Mouse (Mus musculus): ENCODE data around the gene Gnl2. TPM values are rescaled to one million over a fixed set of nuclear protein-coding genes. Genes with fewer than 3 reads are reported as not detected.

Gene Gnl2
- 88.6 and 91.7 TPM in 2 replicates for polyA plus RNA-seq (2015; fragmentation: Nextera tagmentation; extraction: Ambion mirVana)

GRCm38 (mm10) chr4:125015806-125016635 is at the start of gene Gnl2:
Gene Gnl2, plus strand, starts transcription at chr4:125016585.
- H3K4me2 ChIP-seq = no peak within 1 kb of the TSS
- H3K36me3 ChIP-seq = no peaks in the 10 kb centered on the region
- H3K4me1 ChIP-seq = no peaks in the 10 kb centered on the region
- H3K9me3 ChIP-seq (replicated peaks) = no peaks in the 10 kb centered on the region
- H3K4me3 ChIP-seq (replicated peaks) = no peak within 1 kb of the TSS
- 0 out of 2 replicates have a peak, but pooled peaks cover 6% of the 10 kb centered on the region for H3K27me3 ChIP-seq (replicated peaks)
- no peak for ATAC-seq (ENCODE audit: low FRiP score)
- no peak within 1 kb of the TSS for H3K9ac ChIP-seq (replicated peaks)
- 88% methylated on average over 10 of the region's 10 CpGs for WGBS
- no peak within 1 kb of the TSS for H3K27ac ChIP-seq (replicated peaks)

- no peak overlapping the region for H3K9ac ChIP-seq (replicated peaks)
- 66% methylated on average over 6 of the region's 6 CpGs for WGBS
- H3K27ac ChIP-seq (replicated peaks) = no peak overlapping the region
- H3K4me1 ChIP-seq = peaks cover 10% of the 10 kb centered on the region; the same call in 1 of the 2 replicates
- no peak overlapping the region for H3K4me3 ChIP-seq (replicated peaks)
- no peaks in the 10 kb centered on the region for H3K9me3 ChIP-seq (replicated peaks)
- H3K27me3 ChIP-seq (replicated peaks) = no peaks in the 10 kb centered on the region
- no peak overlapping the region for H3K4me2 ChIP-seq
- no peak for ATAC-seq (ENCODE audit: low FRiP score)
- H3K36me3 ChIP-seq = no peaks in the 10 kb centered on the region
Measured at GRCm38 (mm10) chr4:124968711-124969110, 47.7 kb upstream of the Gnl2 start.

GRCm38 (mm10) chr4:124969219-124969848 is 47.1 kb upstream of the Gnl2 start:
- no peaks in the 10 kb centered on the region for H3K27me3 ChIP-seq (replicated peaks)
- 90% methylated on average over 7 of the region's 7 CpGs for WGBS
- H3K4me1 ChIP-seq = peaks cover 10% of the 10 kb centered on the region; the same call in 1 of the 2 replicates
- no peaks in the 10 kb centered on the region for H3K36me3 ChIP-seq
- no peak overlapping the region for H3K4me3 ChIP-seq (replicated peaks)
- no peak overlapping the region for H3K4me2 ChIP-seq
- no peak overlapping the region for H3K9ac ChIP-seq (replicated peaks)
- H3K27ac ChIP-seq (replicated peaks) = no peak overlapping the region
- ATAC-seq (ENCODE audit: low FRiP score) = no peak
- H3K9me3 ChIP-seq (replicated peaks) = no peaks in the 10 kb centered on the region

- no peak for ATAC-seq (ENCODE audit: low FRiP score)
- Histone ChIP-seq H3K27me3 (replicated peaks) (no peaks in the 10 kb centered on the region), H3K4me1 (peaks cover 7% of the 10 kb centered on the region; the same call in 1 of the 2 replicates), H3K36me3 (no peaks in the 10 kb centered on the region), H3K9me3 (replicated peaks) (no peaks in the 10 kb centered on the region), H3K9ac (replicated peaks) (no peak overlapping the region), H3K4me3 (replicated peaks) (no peak overlapping the region), H3K4me2 (no peak overlapping the region), H3K27ac (replicated peaks) (no peak overlapping the region)
- 79% methylated on average over 11 of the region's 11 CpGs for WGBS
Measured at GRCm38 (mm10) chr4:124970194-124970593, 46.2 kb upstream of the Gnl2 start.

GRCm38 (mm10) chr4:124970677-124971076 is 45.7 kb upstream of the Gnl2 start:
- 29% methylated on average over 5 of the region's 5 CpGs for WGBS
- no peak; the same call in 1 of the 2 replicates for ATAC-seq (ENCODE audit: low FRiP score)
- no peaks in the 10 kb centered on the region for H3K36me3 ChIP-seq
- no peak overlapping the region for H3K9ac ChIP-seq (replicated peaks)
- no peaks in the 10 kb centered on the region for H3K9me3 ChIP-seq (replicated peaks)
- H3K27ac ChIP-seq (replicated peaks) = no peak overlapping the region
- H3K27me3 ChIP-seq (replicated peaks) = no peaks in the 10 kb centered on the region
- H3K4me2 ChIP-seq = no peak overlapping the region
- H3K4me1 ChIP-seq = peaks cover 4% of the 10 kb centered on the region; the same call in 1 of the 2 replicates
- no peak overlapping the region for H3K4me3 ChIP-seq (replicated peaks)

GRCm38 (mm10) chr4:124971094-124971493 is 45.3 kb upstream of the Gnl2 start:
- no peak overlapping the region for H3K27ac ChIP-seq (replicated peaks)
- H3K4me1 ChIP-seq = peaks cover 4% of the 10 kb centered on the region; the same call in 1 of the 2 replicates
- H3K27me3 ChIP-seq (replicated peaks) = no peaks in the 10 kb centered on the region
- H3K9me3 ChIP-seq (replicated peaks) = no peaks in the 10 kb centered on the region
- H3K36me3 ChIP-seq = no peaks in the 10 kb centered on the region
- no peak overlapping the region for H3K9ac ChIP-seq (replicated peaks)
- WGBS = 89% methylated on average over 8 of the region's 8 CpGs
- no peak overlapping the region for H3K4me2 ChIP-seq
- ATAC-seq (ENCODE audit: low FRiP score) = no peak; the same call in 1 of the 2 replicates
- no peak overlapping the region for H3K4me3 ChIP-seq (replicated peaks)

GRCm38 (mm10) chr4:124972316-124972715 is 44.1 kb upstream of the Gnl2 start:
- Histone ChIP-seq H3K4me2 (no peak overlapping the region), H3K27me3 (replicated peaks) (no peaks in the 10 kb centered on the region), H3K4me1 (peaks cover 4% of the 10 kb centered on the region; the same call in 1 of the 2 replicates), H3K9me3 (replicated peaks) (no peaks in the 10 kb centered on the region), H3K36me3 (no peaks in the 10 kb centered on the region), H3K27ac (replicated peaks) (no peak overlapping the region), H3K9ac (replicated peaks) (no peak overlapping the region), H3K4me3 (replicated peaks) (no peak overlapping the region)
- no peak for ATAC-seq (ENCODE audit: low FRiP score)
- 63% methylated on average over 9 of the region's 9 CpGs for WGBS

- no peak overlapping the region for H3K4me3 ChIP-seq (replicated peaks)
- no peak overlapping the region for H3K4me2 ChIP-seq
- H3K36me3 ChIP-seq = no peaks in the 10 kb centered on the region
- WGBS = 89% methylated on average over 2 of the region's 2 CpGs
- no peak overlapping the region for H3K9ac ChIP-seq (replicated peaks)
- no peak for ATAC-seq (ENCODE audit: low FRiP score)
- H3K9me3 ChIP-seq (replicated peaks) = no peaks in the 10 kb centered on the region
- H3K27ac ChIP-seq (replicated peaks) = no peak overlapping the region
- 0 out of 2 replicates have a peak, but pooled peaks cover 4% of the 10 kb centered on the region for H3K27me3 ChIP-seq (replicated peaks)
- peaks cover 4% of the 10 kb centered on the region; the same call in 1 of the 2 replicates for H3K4me1 ChIP-seq
Measured at GRCm38 (mm10) chr4:124973296-124973695, 43.1 kb upstream of the Gnl2 start.

- no peaks in the 10 kb centered on the region for H3K36me3 ChIP-seq
- H3K9me3 ChIP-seq (replicated peaks) = no peaks in the 10 kb centered on the region
- ATAC-seq (ENCODE audit: low FRiP score) = no peak
- no peak overlapping the region for H3K4me2 ChIP-seq
- no peak overlapping the region for H3K9ac ChIP-seq (replicated peaks)
- no peak overlapping the region for H3K4me3 ChIP-seq (replicated peaks)
- no peak overlapping the region for H3K27ac ChIP-seq (replicated peaks)
- peaks cover 22% of the 10 kb centered on the region for H3K27me3 ChIP-seq (replicated peaks)
- H3K4me1 ChIP-seq = peaks cover 5% of the 10 kb centered on the region; the same call in 1 of the 2 replicates
- WGBS = 50% methylated on average over 5 of the region's 5 CpGs
Measured at GRCm38 (mm10) chr4:124978201-124978600, 38.2 kb upstream of the Gnl2 start.

- H3K27ac ChIP-seq (replicated peaks) = no peak overlapping the region
- no peak for ATAC-seq (ENCODE audit: low FRiP score)
- H3K9ac ChIP-seq (replicated peaks) = no peak overlapping the region
- peaks cover 74% of the 10 kb centered on the region for H3K27me3 ChIP-seq (replicated peaks)
- 18% methylated on average over 9 of the region's 9 CpGs for WGBS
- H3K4me3 ChIP-seq (replicated peaks) = no peak overlapping the region
- H3K36me3 ChIP-seq = no peaks in the 10 kb centered on the region
- H3K4me2 ChIP-seq = no peak overlapping the region
- peaks cover 45% of the 10 kb centered on the region for H3K4me1 ChIP-seq
- no peaks in the 10 kb centered on the region for H3K9me3 ChIP-seq (replicated peaks)
Measured at GRCm38 (mm10) chr4:124983893-124984526, 32.4 kb upstream of the Gnl2 start.

- H3K36me3 ChIP-seq = no peaks in the 10 kb centered on the region
- H3K4me3 ChIP-seq (replicated peaks) = no peak overlapping the region
- no peaks in the 10 kb centered on the region for H3K9me3 ChIP-seq (replicated peaks)
- 8% methylated on average over 18 of the region's 18 CpGs for WGBS
- H3K4me2 ChIP-seq = no peak overlapping the region
- H3K4me1 ChIP-seq = peaks cover 47% of the 10 kb centered on the region
- H3K27me3 ChIP-seq (replicated peaks) = peaks cover 84% of the 10 kb centered on the region
- H3K27ac ChIP-seq (replicated peaks) = no peak overlapping the region
- H3K9ac ChIP-seq (replicated peaks) = no peak overlapping the region
- ATAC-seq (ENCODE audit: low FRiP score) = no peak
Measured at GRCm38 (mm10) chr4:124984871-124985670, 31.3 kb upstream of the Gnl2 start.
